Mouse (Mus musculus) gastrocnemius, adult 8-10 months (tissue): ENCODE measurements at regions not wholly inside any gene's neighbourhood (a gene's known extent, or its start where the extent isn't known, plus 50 kb on each side); places are given as distances from the start of the nearest gene placed in this dataset.

Experiments used
- DNase-seq, 2 experiments: peaks; one replicate each; pipeline ENCODE4 v3.0.0; 2022; ENCODE audit warnings: low spot score in 2 of 2

- DNase-seq = no peak
These were observed 60.0 kb downstream of the Syf2 start for GRCm38 (mm10) chr4:134990651-134991050.

GRCm38 (mm10) chr4:134993526-134994122, 62.9 kb downstream of the Syf2 start:
- DNase-seq = no peak

GRCm38 (mm10) chr4:134994205-134994604, 63.5 kb downstream of the Syf2 start:
- no peak for DNase-seq

GRCm38 (mm10) chr4:134994648-134995047, 64.0 kb downstream of the Syf2 start:
- DNase-seq = no peak

GRCm38 (mm10) chr4:134995052-134995451, 64.4 kb downstream of the Syf2 start:
- DNase-seq = peak in 1 of 2 experiments; percentile 22

GRCm38 (mm10) chr4:134996121-134996520, 65.4 kb downstream of the Syf2 start:
- DNase-seq = no peak

- DNase-seq = peak; percentile 24 to 36
These were observed 67.0 kb downstream of the Syf2 start for GRCm38 (mm10) chr4:134997461-134998434.

GRCm38 (mm10) chr4:134998928-134999658, 68.4 kb downstream of the Syf2 start:
- DNase-seq = peak in 1 of 2 experiments; percentile 32

GRCm38 (mm10) chr4:135002091-135002925, 71.6 kb downstream of the Syf2 start:
- DNase-seq = no peak

- DNase-seq = no peak
These were observed 80.7 kb downstream of the Syf2 start for GRCm38 (mm10) chr4:135011365-135011764.

GRCm38 (mm10) chr4:135012945-135013344, 82.2 kb downstream of the Syf2 start:
- no peak for DNase-seq

- no peak for DNase-seq
These were observed 83.2 kb downstream of the Syf2 start for GRCm38 (mm10) chr4:135013932-135014331.

GRCm38 (mm10) chr4:135018018-135018417, 87.3 kb downstream of the Syf2 start:
- peak; percentile 22 to 30 for DNase-seq

GRCm38 (mm10) chr4:135019120-135019519, 88.4 kb downstream of the Syf2 start:
- DNase-seq = no peak

GRCm38 (mm10) chr4:135020262-135020991, 89.7 kb downstream of the Syf2 start:
- DNase-seq = no peak

- no peak for DNase-seq
These were observed 92.5 kb downstream of the Syf2 start for GRCm38 (mm10) chr4:135023200-135023599.

- no peak for DNase-seq
These were observed 94.7 kb upstream of the Runx3 start for GRCm38 (mm10) chr4:135025802-135026201.

GRCm38 (mm10) chr4:135027136-135027535, 93.3 kb upstream of the Runx3 start:
- DNase-seq = no peak

- no peak for DNase-seq
These were observed 90.7 kb upstream of the Runx3 start for GRCm38 (mm10) chr4:135029723-135030122.

- DNase-seq = no peak
These were observed 88.0 kb upstream of the Runx3 start for GRCm38 (mm10) chr4:135032461-135032860.
